Mouse (Mus musculus) fat pad, adult 2 months (tissue): ENCODE results near the gene Gm47841.

ENCODE experiments used
- DNase-seq: peaks from one replicate; pipeline ENCODE4 v3.0.0-alpha.2; 2011; ENCODE audit warnings: low read depth, low spot score; ENCODE audit errors: extremely low read depth

The Gm47841 gene

DNA sequence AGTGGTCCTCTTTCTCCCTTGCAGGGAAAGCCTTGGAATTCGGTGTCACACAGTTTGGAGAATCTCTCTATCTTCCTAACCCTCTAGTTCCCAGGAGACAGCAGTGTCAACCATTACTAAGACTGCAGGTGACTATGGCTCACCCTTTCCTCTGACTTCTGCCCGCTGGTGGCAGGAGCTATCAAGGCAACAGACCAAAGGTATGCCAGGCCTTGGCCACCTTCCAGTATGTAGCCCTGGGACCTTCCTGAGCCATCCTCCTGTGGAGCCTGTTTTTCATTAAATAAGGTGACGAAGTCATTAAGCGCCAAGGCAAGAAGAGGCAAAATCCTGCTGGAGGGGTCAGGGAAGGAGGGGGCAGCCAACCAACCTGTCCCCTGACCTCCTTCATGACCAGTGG, 28.0 kb upstream of the Gm47841 start:
- DNase-seq = peak; percentile 76

GRCm38 (mm10) chr15:101074067-101074466, 26.9 kb upstream of the Gm47841 start:
- DNase-seq = no peak

GRCm38 (mm10) chr15:101072736-101073135, 25.5 kb upstream of the Gm47841 start:
- no peak for DNase-seq

- DNase-seq = peak; percentile 61
These were observed 23.6 kb upstream of the Gm47841 start for GRCm38 (mm10) chr15:101070762-101071161.

DNA sequence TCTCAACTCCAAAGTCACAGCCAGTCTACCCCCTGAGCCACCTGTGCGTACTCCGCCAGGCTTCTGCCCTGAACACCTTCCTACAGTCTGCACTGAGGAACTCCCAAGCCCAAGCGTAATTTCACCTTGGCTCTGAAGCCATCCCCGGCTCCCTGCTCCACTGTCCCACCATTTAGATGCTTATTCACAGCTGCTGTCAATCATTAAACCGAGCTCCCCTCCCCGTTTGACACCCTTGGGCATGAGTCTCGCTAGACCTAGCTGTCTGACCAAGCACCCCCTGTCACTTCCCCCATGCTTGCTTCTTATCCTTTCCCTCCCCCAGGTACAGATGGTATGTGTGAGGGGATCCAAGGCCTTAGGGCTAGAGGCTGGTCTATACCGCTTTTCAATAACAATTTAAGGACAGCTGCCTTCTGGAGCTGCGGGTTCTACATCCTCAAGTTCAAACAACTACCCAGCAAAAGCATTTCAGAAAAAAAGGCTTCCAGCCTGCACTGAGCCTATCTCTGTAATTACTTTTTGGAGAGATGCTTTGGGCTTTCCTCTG, 22.5 kb upstream of the Gm47841 start:
- no peak for DNase-seq

DNA sequence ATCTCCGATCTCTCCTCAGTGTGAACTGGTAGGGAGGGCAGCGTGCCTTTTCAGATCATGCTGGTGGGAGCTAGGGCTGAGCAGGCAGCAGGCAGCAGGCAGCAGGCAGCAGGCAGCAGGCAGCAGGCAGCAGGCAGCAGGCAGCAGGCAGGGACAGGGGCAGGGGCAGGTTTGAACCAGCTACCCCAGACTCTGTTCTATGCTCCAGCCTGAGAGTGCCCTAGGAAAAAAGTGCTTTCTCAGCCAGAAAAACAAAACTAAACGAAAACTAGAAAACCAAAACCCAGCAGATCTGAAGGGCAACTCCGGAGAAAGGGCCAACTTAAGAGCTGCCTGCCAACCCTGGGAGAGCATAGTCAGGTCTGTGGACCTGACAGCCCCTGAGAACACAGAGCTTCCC, 21.5 kb upstream of the Gm47841 start:
- DNase-seq = no peak

- no peak for DNase-seq
These were observed 20.8 kb upstream of the Gm47841 start for GRCm38 (mm10) chr15:101068029-101068428.

DNA sequence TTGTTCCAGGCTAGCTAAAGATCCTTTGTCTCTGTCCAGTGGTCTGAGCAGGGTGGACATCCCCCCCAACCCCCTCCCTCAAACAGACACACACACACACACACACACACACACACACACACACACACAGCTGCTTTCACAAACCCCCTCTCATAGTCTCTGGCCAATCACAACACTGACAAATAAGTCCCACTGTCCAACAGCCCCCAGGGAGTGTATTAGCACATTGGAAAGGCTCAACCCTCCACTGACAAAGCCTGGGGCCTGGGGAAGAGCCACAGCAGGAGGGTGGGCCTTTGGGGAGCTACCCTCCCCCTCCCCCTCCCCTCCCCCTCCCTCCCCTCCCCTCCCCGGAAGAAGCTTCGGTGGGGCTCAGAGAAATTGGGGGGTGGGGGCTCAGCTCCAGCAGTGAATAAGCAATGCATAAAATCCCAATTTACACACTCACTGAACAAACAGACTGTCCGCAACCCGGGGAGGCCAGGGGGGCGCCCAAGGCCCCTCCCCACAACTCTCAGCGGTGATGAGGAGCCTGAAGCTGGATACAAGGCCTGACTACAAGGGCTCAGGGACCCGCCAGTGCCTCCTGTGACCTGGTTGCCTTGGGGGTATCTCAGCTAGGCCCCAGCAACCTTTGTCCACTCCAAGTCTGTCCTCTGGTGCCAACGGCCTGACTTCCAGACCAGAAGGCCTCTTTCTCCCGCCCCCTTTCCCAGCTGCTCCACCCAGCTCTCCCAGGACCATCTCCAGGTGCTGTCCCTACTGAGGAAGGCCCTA, 19.9 kb upstream of the Gm47841 start:
- no peak for DNase-seq

DNA sequence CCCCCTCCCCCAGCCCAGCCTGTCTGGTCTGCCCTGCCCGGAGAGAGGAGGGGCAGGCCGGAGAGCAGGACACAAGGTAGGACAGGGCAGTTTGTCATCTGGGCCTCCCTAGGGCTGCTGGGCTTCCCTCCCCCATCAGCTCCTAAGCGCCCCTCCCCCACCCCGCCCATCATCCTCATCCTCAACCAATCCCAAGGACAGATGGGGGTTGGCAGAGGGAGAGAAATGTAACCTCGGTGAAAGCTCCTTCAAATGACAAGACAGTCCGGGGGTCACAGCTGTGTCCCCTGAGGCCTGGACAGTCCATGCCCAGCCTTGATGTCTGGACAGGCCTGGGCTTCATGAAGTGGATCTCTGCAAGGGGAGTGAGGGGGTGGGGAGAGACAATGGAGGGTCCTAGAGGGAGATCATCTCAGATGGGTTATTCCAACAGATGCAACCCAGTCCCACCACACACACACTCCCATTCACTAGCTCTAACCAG, 19.2 kb upstream of the Gm47841 start:
- DNase-seq = no peak

GRCm38 (mm10) chr15:101065069-101065468, 17.9 kb upstream of the Gm47841 start:
- no peak for DNase-seq

DNA sequence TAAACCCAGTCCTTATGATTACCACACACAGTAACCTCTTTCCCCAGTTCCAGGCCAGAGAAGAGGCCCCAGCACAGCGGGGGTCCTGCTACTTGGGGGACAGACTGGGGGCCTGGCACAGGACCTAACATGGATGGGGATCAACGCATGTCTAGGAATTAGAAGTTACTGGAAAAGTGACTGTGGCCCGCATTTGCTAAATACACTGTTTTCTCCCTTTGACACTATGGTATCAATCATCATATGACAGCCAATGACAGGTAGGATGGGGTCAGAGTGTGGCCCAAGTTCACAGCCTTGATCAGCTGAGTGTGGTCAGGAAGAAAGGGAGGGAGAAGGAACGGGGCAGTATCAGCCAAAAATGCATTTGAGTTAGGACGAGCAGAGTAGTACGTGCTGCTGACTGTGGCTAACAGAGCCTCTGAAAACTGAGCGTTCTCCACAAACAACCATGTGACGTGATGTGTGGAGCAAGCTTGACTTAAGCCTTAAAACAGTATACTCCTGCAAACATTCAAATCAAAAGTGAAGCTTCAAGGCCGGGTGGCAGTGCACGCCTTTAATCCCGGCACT, 13.2 kb upstream of the Gm47841 start:
- DNase-seq = no peak

DNA sequence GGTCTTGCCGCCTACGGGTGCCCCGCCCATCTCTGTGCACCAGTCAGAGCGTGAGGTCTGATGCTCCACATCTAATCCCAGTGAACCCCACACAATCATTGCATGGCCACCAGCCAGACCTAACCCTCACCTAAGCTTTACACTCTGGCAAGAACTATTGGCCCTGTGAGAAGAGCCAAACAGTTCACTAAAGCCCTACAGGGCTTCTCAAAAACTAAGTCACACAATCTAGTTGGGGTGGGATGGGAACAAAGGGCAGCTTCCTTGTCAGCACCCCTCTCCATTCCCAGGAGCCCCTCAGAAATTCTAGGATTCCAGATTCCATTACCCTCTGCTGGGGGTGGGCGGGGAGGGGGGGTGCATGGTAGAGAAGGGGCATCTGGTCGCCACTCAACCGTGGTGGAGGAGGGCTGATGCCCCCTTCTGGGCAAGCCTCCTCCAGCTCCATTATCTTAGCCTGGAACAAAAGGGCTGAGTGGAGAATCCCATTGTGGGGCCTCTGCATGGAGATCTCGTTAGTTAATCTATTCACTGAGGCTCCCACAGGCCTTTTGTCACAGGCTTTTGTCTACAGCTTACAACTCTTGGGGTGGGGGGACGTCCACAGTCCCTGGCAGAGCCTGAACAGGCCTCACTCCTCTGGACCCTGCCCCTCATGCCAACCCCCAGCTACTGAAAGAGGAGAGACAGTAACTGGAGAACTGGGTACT, 12.5 kb upstream of the Gm47841 start:
- peak; percentile 49 for DNase-seq

DNA sequence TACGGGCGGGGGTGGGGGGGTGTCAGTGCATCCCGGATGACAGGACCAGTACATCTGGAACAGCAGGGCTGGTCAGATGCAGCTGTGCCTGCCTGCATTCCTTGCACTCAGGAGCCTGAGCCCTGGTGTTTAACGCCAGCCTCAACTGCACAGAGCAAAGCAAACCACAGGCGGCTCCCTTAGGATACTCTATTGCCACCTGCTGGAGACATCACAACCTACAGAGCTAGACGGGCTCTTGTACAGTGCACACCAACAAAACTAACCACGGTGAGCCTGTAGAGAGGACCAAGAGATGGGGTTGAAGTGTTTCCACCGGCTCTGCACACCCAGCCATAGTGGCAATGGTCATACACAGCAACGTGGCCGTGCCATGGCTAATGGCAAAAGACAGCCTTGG, 9.0 kb upstream of the Gm47841 start:
- DNase-seq = no peak

DNA sequence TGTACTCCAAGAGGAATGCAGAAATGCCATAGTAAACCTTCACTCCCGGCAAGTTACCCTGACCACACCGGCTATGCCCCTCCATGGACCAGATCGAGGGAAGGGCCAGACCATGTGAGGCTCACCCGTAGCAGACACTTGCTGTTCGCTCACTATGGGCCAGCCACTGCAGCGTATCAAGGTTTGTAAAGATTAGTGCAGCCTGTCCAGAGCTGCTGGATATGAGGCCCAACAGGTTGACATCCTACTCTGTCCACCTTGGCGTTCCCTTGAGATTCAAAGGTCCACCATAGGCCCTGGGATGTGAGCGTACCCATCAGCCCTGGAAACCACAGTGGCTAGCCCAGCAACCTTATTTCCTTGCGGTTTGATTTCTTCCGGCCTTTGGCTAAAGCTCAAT, 7.3 kb upstream of the Gm47841 start:
- no peak for DNase-seq

- DNase-seq = no peak
These were observed 6.7 kb upstream of the Gm47841 start for GRCm38 (mm10) chr15:101053832-101054459.

GRCm38 (mm10) chr15:101052560-101053501, 5.6 kb upstream of the Gm47841 start:
- no peak for DNase-seq

- no peak for DNase-seq
These were observed 4.7 kb upstream of the Gm47841 start for GRCm38 (mm10) chr15:101051869-101052268.

DNA sequence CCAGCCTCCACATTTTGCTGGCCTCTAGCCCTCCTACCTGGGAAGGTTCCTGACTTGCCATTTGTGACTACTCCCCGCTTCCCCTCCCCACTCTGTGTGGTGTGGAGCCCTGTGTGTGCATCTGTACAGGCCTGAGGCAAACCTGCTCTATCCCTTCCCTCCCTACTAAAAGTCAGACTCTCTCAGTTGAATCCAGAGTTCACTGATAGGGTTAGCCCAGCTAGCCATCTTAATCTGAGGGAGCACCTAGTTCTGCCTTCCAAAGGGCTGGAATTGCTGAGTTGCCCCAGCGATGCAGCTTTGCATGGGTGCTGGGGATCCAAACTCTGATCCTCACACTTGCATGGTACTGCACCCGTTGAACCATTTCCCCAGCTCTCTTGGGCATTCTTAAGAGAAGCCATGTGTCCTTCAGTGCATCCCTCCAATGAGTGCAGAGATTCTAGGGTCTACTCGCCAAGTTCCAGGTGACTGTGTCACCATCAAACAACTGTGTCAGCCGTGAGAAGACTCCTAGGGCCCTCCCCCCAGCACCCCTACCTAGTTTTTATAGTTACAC, 1.2 kb upstream of the Gm47841 start:
- no peak for DNase-seq

GRCm38 (mm10) chr15:101046527-101047193, 537 bp downstream of the Gm47841 start:
- no peak for DNase-seq
